Mouse (Mus musculus) heart, embryonic 10.5 days (tissue): ENCODE measurements around the gene Olfml3. TPM values are rescaled to one million over a fixed set of nuclear protein-coding genes. Genes with fewer than 3 reads are reported as not detected.

ENCODE experiments used
- DNase-seq: peaks from one replicate; pipeline ENCODE4 v3.0.0-alpha.2; 2017; ENCODE audit warnings: low spot score
- H3K27ac ChIP-seq: fragments of 300-500 bp; sonication (generic); 2 replicates; pipeline ENCODE4 v1.5.1; 2016; ENCODE audit warnings: mild to moderate bottlenecking
- H3K27me3 ChIP-seq: fragments of 300-500 bp; sonication (generic); 2 replicates; pipeline ENCODE4 v1.6.1; 2016; ENCODE audit warnings: mild to moderate bottlenecking; ENCODE audit not compliant: poor library complexity, insufficient read depth, severe bottlenecking
- H3K36me3 ChIP-seq: fragments of 300-500 bp; sonication (generic); 2 replicates; pipeline ENCODE4 v1.6.1; 2016; ENCODE audit warnings: mild to moderate bottlenecking, moderate library complexity
- H3K4me1 ChIP-seq: fragments of 300-500 bp; sonication (generic); 2 replicates; pipeline ENCODE4 v1.6.1; 2016; ENCODE audit warnings: mild to moderate bottlenecking
- H3K4me3 ChIP-seq: fragments of 300-500 bp; sonication (generic); 2 replicates; pipeline ENCODE4 v1.5.1; 2016; ENCODE audit warnings: mild to moderate bottlenecking, moderate library complexity
- H3K9me3 ChIP-seq: fragments of 300-500 bp; sonication (generic); 2 replicates; pipeline ENCODE4 v1.6.1; 2016; ENCODE audit warnings: mild to moderate bottlenecking, moderate library complexity
- WGBS: fragments of 180-500 bp; shearing (Covaris S2); methylation state at CpG from one replicate; pipeline ENCODE4 v1.1.7; 2016; 5-methylcytosine and 5-hydroxymethylcytosine counted together
- polyA plus RNA-seq: library from polyadenylated mRNA; unstranded; fragments of >200 nt; fragmentation: Nextera tagmentation; extraction: Ambion mirVana; gene quantifications from 2 replicates; pipeline ENCODE4 v1.2.1, GENCODE M21; 2016

The Olfml3 gene
- polyA plus RNA-seq, 1 experiment from 2014 or later = 14.1 TPM

DNA sequence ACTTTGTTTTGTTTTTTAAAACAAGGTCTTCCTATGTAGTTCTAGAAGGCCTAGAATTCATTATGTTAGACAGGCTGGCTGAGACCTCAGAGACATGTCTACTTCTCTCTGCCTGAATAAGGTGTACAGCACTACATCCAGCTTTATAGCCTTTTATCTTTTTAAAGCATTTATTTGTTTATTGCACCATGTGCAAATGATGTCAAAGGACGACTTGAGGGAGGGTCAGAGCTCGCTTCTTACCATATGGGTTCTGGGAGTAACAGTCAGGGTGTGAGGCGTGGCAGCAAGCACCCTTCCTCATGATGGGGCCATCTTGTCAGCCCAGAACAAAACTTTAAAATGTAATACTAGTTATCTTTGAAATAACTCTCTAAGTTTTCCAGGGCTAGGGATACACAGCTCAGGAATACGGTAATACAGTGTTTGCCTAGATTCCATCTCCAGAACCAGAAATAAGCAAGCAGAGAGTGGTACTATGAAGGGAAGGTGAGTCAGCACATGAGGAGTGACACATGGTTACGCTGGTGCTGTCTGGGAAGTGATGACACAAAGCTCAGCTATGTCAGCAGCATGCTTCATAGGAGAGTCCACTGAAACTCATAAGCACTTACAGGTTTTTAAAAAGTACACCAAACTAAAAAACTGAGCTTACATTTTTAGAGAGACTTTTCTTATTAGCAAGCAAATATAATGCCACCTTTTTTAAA, 21.6 kb upstream of the Olfml3 start:
- WGBS = 78% methylated on average over 5 of the region's 5 CpGs
- DNase-seq = no peak
- H3K4me3 ChIP-seq = no peak overlapping the region
- H3K36me3 ChIP-seq = peaks cover 71% of the 10 kb centered on the region
- no peak overlapping the region for H3K27ac ChIP-seq
- peaks cover 13% of the 10 kb centered on the region; the same call in 1 of the 2 replicates for H3K4me1 ChIP-seq
- H3K9me3 ChIP-seq = no peaks in the 10 kb centered on the region
- H3K27me3 ChIP-seq = no peaks in the 10 kb centered on the region

DNA sequence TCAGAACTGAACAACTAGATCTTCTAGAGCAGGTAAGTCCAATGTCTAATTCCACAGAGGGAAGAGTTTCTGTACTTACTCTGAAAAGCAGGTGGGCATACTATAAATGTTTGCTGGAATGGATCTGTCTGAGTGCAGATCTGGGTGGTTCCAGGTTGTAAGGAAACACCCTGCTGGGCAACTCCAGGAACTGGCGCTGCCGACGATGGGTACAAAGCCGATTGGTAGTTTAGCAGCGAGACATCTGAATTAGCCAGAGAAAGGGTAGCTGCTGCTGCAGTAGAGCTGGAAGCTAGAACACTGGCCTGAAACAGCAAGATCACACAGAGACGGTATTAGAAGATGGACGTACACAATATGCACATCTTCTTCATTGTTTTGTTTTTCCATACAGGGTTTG, 20.7 kb upstream of the Olfml3 start:
- Histone ChIP-seq H3K4me1 (peaks cover 13% of the 10 kb centered on the region; the same call in 1 of the 2 replicates), H3K9me3 (no peaks in the 10 kb centered on the region), H3K36me3 (peaks cover 74% of the 10 kb centered on the region), H3K4me3 (no peak overlapping the region), H3K27me3 (no peaks in the 10 kb centered on the region), H3K27ac (no peak overlapping the region)
- 89% methylated on average over 7 of the region's 7 CpGs for WGBS
- no peak for DNase-seq

DNA sequence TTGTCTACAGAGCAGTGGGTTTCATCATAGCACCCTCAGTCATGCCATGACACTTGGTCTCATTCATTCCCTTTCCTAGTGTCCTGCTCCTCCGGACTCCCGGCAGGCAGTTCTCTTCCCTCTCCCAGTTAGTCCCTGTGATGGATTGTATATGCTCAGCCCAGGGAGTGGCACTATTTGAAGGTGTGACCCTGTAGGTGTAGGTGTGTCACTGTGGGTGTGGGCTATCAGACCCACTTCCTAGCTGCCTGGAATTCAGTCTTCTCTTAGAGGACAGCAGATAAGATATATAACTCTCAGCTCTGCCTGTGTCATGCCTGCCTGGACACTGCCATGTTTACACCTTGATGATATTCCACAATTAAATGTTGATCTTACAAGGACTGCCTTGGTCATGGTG, 19.1 kb upstream of the Olfml3 start:
- Histone ChIP-seq H3K27me3 (no peaks in the 10 kb centered on the region), H3K9me3 (no peaks in the 10 kb centered on the region), H3K36me3 (peaks cover 71% of the 10 kb centered on the region), H3K27ac (no peak overlapping the region), H3K4me3 (no peak overlapping the region), H3K4me1 (peaks cover 13% of the 10 kb centered on the region; the same call in 1 of the 2 replicates)
- DNase-seq = no peak
- WGBS = 86% methylated on average over 2 of the region's 2 CpGs

DNA sequence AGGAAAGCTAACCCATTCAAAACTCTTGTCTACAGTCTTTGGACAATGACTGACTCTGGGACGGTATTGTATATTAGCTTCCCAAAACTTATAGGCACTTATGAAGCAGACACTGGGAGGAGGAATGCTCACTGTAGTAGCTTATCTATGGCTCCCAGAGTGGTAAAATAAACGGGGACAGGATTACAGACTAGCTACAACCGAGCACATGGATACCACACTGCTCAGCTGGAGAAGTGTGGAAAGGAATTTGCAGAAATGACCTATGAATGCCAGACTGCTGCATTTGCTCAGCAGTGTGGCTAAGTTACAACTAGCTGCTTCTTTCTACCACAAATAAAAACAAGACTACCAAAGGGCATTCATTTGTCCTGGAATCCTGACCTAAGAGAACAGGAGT, 17.6 kb upstream of the Olfml3 start:
- no peak for DNase-seq
- H3K36me3 ChIP-seq = peaks cover 62% of the 10 kb centered on the region
- no peaks in the 10 kb centered on the region for H3K9me3 ChIP-seq
- no peaks in the 10 kb centered on the region for H3K27me3 ChIP-seq
- peaks cover 13% of the 10 kb centered on the region; the same call in 1 of the 2 replicates for H3K4me1 ChIP-seq
- H3K27ac ChIP-seq = no peak overlapping the region
- WGBS = 21% methylated on average over 3 of the region's 3 CpGs
- no peak overlapping the region for H3K4me3 ChIP-seq

DNA sequence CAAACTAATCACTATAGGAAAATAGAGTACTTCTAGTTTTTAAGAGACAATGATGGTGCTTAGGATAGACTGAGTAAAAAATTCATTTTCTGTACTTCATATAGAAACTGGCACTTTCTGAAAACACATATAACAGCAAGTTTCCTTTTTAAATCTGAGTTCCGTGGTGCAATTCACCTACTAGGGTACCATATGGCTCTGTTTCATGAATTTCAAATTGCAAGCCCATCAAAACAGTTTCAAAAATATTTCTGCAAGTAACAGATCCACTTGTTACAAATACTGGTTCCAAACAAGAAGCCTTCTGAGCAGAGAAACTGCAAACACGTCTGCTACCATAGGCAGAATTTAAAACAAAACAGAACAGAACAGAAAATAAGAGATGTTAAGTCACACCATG, 13.8 kb upstream of the Olfml3 start:
- no peaks in the 10 kb centered on the region for H3K9me3 ChIP-seq
- H3K4me3 ChIP-seq = no peak overlapping the region
- no peak overlapping the region for H3K27ac ChIP-seq
- no peak for DNase-seq
- no peaks in the 10 kb centered on the region for H3K27me3 ChIP-seq
- H3K36me3 ChIP-seq = peaks cover 67% of the 10 kb centered on the region
- 89% methylated on average over 2 of the region's 2 CpGs for WGBS
- H3K4me1 ChIP-seq = peaks cover 13% of the 10 kb centered on the region; the same call in 1 of the 2 replicates

DNA sequence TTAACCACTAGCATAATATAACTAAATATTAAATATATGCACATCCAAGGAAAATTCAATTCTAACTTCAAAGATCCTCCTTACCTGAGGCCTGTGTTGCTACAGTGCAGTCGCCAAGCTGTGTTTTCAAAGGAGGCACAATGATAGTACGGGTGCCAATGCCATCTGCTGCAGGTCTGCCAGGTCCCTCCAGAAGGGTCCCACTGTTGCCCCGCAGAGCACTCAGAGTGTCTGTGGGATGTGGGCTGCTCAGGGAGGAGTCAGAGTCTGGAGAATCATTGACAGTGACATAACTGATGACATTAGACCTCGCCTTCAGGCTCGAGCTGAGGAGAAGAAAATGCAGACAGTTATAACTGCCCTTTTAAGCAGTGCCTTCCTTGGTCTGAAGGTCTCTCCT, 8.9 kb upstream of the Olfml3 start:
- DNase-seq = no peak
- no peak overlapping the region for H3K4me3 ChIP-seq
- 87% methylated on average over 5 of the region's 5 CpGs for WGBS
- no peaks in the 10 kb centered on the region for H3K27me3 ChIP-seq
- H3K27ac ChIP-seq = no peak overlapping the region
- 0 out of 2 replicates have a peak, but pooled peaks cover 5% of the 10 kb centered on the region for H3K4me1 ChIP-seq
- H3K9me3 ChIP-seq = no peaks in the 10 kb centered on the region
- H3K36me3 ChIP-seq = peaks cover 79% of the 10 kb centered on the region

DNA sequence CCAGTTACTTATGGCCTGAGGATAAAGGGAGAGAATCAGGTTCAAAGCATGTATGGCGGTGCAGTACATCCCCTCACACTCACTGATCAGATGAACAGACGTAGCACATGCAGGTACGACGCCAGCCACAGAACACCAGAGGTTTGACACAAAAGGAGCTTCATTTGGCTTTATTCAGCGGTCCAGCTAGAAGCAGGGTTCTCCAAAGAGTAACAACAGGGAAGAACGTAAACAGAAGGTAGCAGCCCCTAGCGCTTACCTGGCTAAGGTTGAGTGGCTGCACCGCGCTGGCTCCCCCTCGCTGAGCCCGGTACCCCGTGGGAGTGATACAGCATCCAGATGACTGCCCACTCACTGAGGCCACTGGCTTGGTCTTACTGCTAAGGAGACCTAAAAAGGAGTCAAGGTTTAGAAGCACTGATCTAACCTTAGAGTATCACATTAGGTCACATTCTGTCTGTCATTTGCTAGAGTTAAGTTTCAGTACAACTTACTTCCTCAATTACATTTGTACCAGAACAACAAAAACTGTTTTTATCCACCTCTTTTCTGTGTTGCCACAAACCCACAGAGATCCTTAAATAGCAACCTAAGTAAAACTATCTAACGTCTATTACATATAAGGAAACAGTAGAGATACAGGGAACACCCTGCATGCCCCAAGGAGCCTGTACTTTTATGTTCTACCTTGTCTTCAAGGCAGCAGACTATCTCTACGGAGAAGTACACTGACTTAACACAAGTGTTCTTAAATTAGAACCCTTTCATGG, 7.4 kb upstream of the Olfml3 start:
- 89% methylated on average over 14 of the region's 14 CpGs for WGBS
- H3K36me3 ChIP-seq = peaks cover 75% of the 10 kb centered on the region

DNA sequence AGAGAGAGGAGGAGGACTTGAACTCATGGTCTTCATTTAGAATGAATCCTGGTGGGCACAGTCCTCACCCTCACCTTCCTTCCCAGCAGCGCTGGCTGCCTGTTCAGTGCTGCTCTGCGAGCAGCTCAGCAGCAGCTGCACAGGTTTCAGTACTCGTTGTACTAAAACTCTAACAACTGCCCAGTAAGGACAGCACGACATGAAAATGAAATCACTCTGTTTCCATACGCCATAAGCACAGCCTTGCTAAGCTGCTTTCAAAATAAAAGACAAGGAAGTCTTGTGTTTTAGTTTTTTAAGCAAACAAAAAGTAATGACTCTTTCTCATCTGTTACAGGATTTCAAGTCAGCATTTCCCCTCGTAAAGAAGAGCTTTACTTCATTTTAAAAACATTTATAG, 5.4 kb upstream of the Olfml3 start:
- WGBS = 91% methylated on average over 6 of the region's 6 CpGs
- H3K36me3 ChIP-seq = peaks cover 55% of the 10 kb centered on the region
- H3K27me3 ChIP-seq = no peaks in the 10 kb centered on the region
- no peak for DNase-seq
- peaks cover 13% of the 10 kb centered on the region; the same call in 1 of the 2 replicates for H3K4me1 ChIP-seq
- no peak overlapping the region for H3K4me3 ChIP-seq
- H3K27ac ChIP-seq = no peak overlapping the region
- no peaks in the 10 kb centered on the region for H3K9me3 ChIP-seq

More for the DNA sequence above, 7.4 kb upstream of the Olfml3 start:
- DNase-seq = no peak
- Histone ChIP-seq H3K4me3 (no peak overlapping the region), H3K27me3 (no peaks in the 10 kb centered on the region), H3K9me3 (no peaks in the 10 kb centered on the region), H3K4me1 (peaks cover 5% of the 10 kb centered on the region; the same call in 1 of the 2 replicates), H3K27ac (no peak overlapping the region)

DNA sequence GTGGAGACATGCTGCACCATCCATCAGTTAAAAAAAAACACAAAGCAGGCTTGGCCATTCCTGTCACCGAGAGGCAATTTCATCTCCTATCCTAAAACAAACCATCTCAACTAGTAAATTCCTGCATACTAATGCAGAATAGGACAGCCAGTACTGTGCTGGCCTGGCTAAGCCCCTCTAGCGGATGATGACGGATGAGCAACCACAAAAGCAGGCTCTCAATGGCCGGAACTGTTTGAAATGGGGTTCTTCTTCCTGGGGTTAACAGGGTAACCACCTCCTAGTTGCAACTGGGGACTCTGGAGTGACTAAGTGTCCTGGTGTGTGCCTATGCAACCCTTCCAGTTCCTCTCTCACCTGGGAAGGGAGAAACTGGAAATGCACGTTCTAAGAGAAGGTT, 2.5 kb upstream of the Olfml3 start:
- no peak overlapping the region for H3K4me3 ChIP-seq
- DNase-seq = no peak
- H3K27me3 ChIP-seq = no peaks in the 10 kb centered on the region
- WGBS = 51% methylated on average over 5 of the region's 5 CpGs
- no peaks in the 10 kb centered on the region for H3K9me3 ChIP-seq
- H3K36me3 ChIP-seq = peaks cover 30% of the 10 kb centered on the region
- H3K27ac ChIP-seq = no peak overlapping the region
- H3K4me1 ChIP-seq = peaks cover 36% of the 10 kb centered on the region

DNA sequence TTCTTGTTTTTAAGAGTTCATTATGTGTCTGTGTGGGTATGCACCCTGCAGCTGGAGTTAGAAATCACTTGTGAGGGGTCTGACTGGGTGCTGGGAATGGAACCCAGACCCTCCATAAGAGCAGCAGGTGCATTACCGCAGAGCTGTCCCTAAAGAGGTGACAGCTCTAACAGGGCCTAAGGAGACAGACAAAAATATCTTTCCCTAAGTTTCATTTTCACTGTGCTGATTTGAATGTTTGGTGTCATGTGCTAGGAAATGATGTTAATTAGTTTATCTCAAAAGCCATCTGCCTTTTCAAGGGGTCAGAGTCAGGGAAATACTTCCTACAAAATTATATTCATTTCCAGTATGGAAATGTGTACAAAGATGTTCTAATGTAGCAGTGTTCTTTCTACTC, 1.5 kb upstream of the Olfml3 start, which contains the start of gene Gm10964:
Gm10964 (plus strand) TSS at position 38 of the 400 bp plus-strand sequence.
- DNase-seq = no peak
- Histone ChIP-seq H3K27ac (peak within 1 kb of the TSS; percentile 87), H3K4me1 (peaks cover 46% of the 10 kb centered on the region), H3K36me3 (peaks cover 19% of the 10 kb centered on the region), H3K27me3 (no peaks in the 10 kb centered on the region), H3K4me3 (peak within 1 kb of the TSS; percentile 53), H3K9me3 (no peaks in the 10 kb centered on the region)
- WGBS = 84% methylated on average over 1 of the region's 1 CpGs

DNA sequence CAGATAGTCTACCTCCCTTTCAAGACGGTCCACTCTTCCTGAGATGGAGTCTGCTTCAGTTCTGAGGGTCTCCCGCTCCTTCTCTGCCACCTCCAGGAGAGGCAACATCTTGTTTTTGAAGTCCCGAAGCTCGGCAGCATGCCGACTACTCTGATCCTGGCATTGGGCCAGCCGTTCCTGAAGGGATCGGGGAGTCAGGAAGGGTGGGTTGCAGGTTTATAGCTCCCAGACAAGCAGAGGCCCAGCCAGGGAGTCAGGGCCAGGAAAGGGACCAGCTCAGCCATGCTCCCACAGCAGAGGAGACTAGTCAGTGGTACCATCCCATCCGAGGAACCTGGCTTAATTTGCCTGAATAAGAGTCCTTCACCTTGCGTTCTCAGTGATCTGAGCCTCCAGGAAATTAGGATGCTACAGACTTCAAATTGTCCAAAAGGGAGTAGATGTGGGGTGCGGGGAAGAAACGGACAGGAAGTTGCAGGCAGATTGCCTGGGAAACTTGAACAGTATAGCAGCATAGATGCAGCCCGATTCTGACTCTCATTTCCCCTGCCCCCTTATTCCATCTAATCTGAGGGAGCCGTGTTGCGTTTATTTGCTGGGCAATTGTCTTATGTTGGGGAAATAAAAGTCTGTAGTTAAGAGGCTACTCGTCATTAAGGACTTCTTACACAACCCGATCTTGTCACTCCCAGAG, 593 bp downstream of the Olfml3 start:
- 48% methylated on average over 16 of the region's 16 CpGs for WGBS
- no peaks in the 10 kb centered on the region for H3K9me3 ChIP-seq
- no peak for DNase-seq
- H3K27ac ChIP-seq = peak overlapping the region; percentile 87
- H3K36me3 ChIP-seq = peaks cover 4% of the 10 kb centered on the region; the same call in 1 of the 2 replicates
- H3K4me1 ChIP-seq = peaks cover 63% of the 10 kb centered on the region
- peak overlapping the region; percentile 53 for H3K4me3 ChIP-seq
- no peaks in the 10 kb centered on the region for H3K27me3 ChIP-seq

DNA sequence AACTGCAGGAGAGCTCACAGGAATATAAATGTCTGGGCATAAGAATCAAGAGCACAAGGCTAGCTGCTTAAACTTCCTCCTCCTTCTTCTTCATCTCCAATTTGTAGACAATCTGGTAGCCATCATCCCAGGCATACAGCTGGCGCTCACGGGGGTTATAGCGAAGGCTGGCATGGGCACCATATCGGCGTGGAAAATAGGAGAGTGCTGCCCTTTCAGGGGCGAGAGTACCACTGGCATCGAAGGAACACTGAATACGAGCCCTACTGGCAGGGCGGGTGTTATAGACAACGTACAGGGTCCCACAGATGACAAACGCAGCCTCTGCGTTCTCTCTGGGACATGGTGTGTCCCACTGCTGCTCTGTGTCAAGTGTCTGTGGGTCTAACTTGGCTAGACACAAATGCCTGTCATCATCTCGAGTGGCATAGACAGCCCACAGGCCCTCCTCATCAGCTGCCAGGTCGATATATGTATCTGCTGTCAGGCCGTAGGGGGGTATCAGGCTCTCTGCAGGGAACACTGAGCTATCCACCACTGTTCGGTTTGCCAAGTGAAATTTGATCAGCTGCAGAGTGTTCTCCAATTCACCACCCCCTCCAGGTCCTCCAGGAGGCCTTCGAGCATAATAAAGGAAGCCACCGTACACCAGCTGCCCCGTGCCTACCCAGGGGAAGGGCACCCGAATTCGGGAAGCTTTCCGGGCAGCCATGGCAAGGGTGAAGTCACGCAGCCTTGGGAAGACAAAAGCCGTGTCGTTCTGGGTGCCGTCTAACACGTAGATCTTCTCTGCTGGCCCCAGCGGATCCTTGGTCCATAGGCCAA, 1.8 kb downstream of the Olfml3 start:
- H3K27ac ChIP-seq = peak overlapping the region; percentile 87
- DNase-seq = no peak
- no peaks in the 10 kb centered on the region for H3K9me3 ChIP-seq
- no peaks in the 10 kb centered on the region; the same call in 1 of the 2 replicates for H3K36me3 ChIP-seq
- 60% methylated on average over 28 of the region's 28 CpGs for WGBS
- H3K27me3 ChIP-seq = no peaks in the 10 kb centered on the region
- peak overlapping the region; percentile 53 for H3K4me3 ChIP-seq
- H3K4me1 ChIP-seq = peaks cover 63% of the 10 kb centered on the region
